Mouse (Mus musculus) liver, adult 2 months (tissue): ENCODE data around the gene Dpm3. TPM values are rescaled to one million over a fixed set of nuclear protein-coding genes. Genes with fewer than 3 reads are reported as not detected.

Source experiments
- DNase-seq: peaks from one replicate; pipeline ENCODE4 v3.0.0-alpha.2; 2011; ENCODE audit warnings: low read depth, low spot score; ENCODE audit errors: extremely low read depth
- H3K27ac ChIP-seq: fragments of 200-500 bp; replicated peaks from 2 replicates; pipeline ENCODE4 v1.5.1; 2012; ENCODE audit warnings: low read depth, mild to moderate bottlenecking, control low read depth, inconsistent platforms, low read length; ENCODE audit not compliant: insufficient read depth
- H3K27me3 ChIP-seq: fragments of 200-500 bp; 2 replicates; pipeline ENCODE4 v1.6.1; 2012; ENCODE audit warnings: mild to moderate bottlenecking, moderate library complexity, low read length, inconsistent platforms; ENCODE audit not compliant: control insufficient read depth, insufficient read depth
- H3K36me3 ChIP-seq: fragments of 200-500 bp; 2 replicates; pipeline ENCODE4 v1.6.1; 2012; ENCODE audit warnings: low read length, inconsistent platforms; ENCODE audit not compliant: control insufficient read depth, insufficient read depth
- H3K4me1 ChIP-seq: fragments of 200-500 bp; 2 replicates; pipeline ENCODE4 v1.6.1; 2011; ENCODE audit warnings: low read length; ENCODE audit not compliant: control insufficient read depth, insufficient read depth
- H3K4me3 ChIP-seq: fragments of 200-500 bp; 2 replicates; pipeline ENCODE4 v1.5.1; 2011; ENCODE audit warnings: low read depth, mild to moderate bottlenecking, control low read depth, low read length, moderate library complexity; ENCODE audit not compliant: insufficient read depth
- H3K79me2 ChIP-seq: fragments of 200-500 bp; 2 replicates; pipeline ENCODE4 v1.6.1; 2012; ENCODE audit warnings: inconsistent platforms, mild to moderate bottlenecking, low read length, moderate library complexity; ENCODE audit not compliant: control insufficient read depth, insufficient read depth
- H3K9ac ChIP-seq: fragments of 200-500 bp; 2 replicates; pipeline ENCODE4 v1.6.1; 2012; ENCODE audit warnings: low read depth, mild to moderate bottlenecking, control low read depth, inconsistent platforms, low read length
- CTCF ChIP-seq: fragments of 200-500 bp; IDR thresholded peaks from 2 replicates; pipeline ENCODE4 v1.5.1; 2011; ENCODE audit warnings: low read depth, low read length, control low read depth
- POLR2A ChIP-seq: fragments of 200-500 bp; IDR thresholded peaks from 2 replicates; pipeline ENCODE4 v1.6.1; 2011; ENCODE audit warnings: low read length, control low read depth; ENCODE audit not compliant: insufficient read depth; ENCODE audit errors: extremely low read depth
- WGBS: fragments of 180-500 bp; shearing (Covaris S2); methylation state at CpG from one replicate; pipeline ENCODE4 v1.1.7; 2018; 5-methylcytosine and 5-hydroxymethylcytosine counted together
- polyA plus RNA-seq: library from polyadenylated mRNA; depleted of rRNA; stranded (reverse); fragments of >200 nt; gene quantifications from 2 replicates; pipeline ENCODE4 v1.2.3, GENCODE M21; 2012
- total RNA-seq: library from RNA; depleted of rRNA; stranded (reverse); fragments of >200 nt; gene quantifications from 2 replicates; pipeline ENCODE4 v1.2.3, GENCODE M21; 2014

The Dpm3 gene
- total and polyA plus RNA-seq, 2 experiments: 102 to 245 TPM

DNA sequence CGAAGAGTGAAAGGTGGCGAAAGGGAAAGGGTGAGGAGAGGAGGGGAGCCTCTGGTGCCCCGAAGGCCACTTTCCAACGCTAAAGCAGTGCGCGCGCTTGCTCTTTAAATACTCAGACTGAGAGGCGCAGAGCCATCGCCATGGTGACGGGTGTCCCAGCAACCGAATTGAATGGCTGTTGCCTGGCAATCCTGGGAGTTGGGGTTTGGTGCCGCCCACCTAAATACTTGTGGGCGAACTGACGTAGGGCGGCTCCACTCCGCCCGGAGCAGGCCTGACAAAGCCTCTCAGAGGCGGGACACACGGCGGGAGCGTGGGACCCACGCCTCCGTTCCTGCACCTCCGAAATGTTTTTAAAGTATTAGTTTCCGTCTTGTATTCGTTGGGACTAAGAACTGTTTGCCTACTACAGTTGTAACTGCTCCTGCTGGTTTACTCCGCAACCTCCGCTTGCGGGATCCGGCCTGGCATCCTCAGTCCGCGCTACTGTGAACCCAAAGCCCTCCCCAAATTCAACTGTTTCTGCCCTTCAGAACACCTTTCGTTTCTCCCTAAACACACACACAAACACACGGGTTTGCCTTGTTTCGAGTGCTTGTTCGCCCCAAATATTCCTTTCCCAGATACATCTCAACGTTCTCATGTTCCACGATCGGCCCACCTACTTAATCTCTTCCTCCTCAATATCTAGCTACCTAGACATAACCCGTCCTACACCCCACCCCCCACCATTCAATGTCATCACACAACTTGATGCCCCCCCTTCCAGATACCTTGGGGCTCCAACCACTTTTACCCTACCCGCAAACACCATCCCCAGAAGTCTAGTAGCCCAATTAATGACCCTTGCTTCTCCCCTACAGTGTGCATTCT, 31.6 kb upstream of the Dpm3 start:
- WGBS: 17% methylated on average over 41 of the region's 41 CpGs
- no peaks in the 10 kb centered on the region for H3K36me3 ChIP-seq
- H3K4me1 ChIP-seq: peaks cover 3% of the 10 kb centered on the region; the same call in 1 of the 2 replicates
- no peak for DNase-seq
- peak overlapping the region; percentile 34; the same call in 1 of the 2 replicates for H3K4me3 ChIP-seq
- H3K27me3 ChIP-seq: 0 out of 2 replicates have a peak, but pooled peaks cover 2% of the 10 kb centered on the region
- TF ChIP-seq CTCF: no peak
- TF ChIP-seq POLR2A: no peak
- no peak overlapping the region; the same call in 1 of the 2 replicates for H3K9ac ChIP-seq
- H3K27ac ChIP-seq: no peak overlapping the region
- H3K79me2 ChIP-seq: no peaks in the 10 kb centered on the region

DNA sequence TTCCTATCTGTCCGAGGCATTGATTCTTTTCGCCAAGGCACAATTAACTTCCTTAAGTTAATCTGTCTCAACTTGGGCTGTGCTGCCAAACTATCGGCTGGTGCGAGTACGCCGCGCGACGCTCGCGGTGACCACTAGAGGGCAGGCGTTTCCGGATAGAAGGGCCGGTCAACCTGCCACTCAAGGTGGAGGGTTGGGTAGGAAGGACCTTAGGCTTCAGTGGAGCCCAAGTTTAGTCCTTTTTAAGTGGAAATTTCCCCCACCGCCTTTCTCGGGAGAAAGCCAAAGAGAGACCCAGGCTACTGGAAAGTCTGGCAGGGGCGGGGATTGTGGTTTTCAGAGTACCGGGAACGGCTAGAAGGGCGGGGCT, 31.0 kb upstream of the Dpm3 start:
- H3K9ac ChIP-seq: peak overlapping the region; percentile 64
- no peaks in the 10 kb centered on the region for H3K79me2 ChIP-seq
- under 1% methylated on average over 20 of the region's 20 CpGs for WGBS
- peak overlapping the region; percentile 41; the same call in 1 of the 2 replicates for H3K27ac ChIP-seq
- H3K36me3 ChIP-seq: no peaks in the 10 kb centered on the region
- TF ChIP-seq POLR2A: no peak
- peak; percentile 93 for TF ChIP-seq CTCF
- peak overlapping the region; percentile 53 for H3K4me3 ChIP-seq
- DNase-seq: peak; percentile 55
- 0 out of 2 replicates have a peak, but pooled peaks cover 2% of the 10 kb centered on the region for H3K27me3 ChIP-seq
- peaks cover 3% of the 10 kb centered on the region; the same call in 1 of the 2 replicates for H3K4me1 ChIP-seq

DNA sequence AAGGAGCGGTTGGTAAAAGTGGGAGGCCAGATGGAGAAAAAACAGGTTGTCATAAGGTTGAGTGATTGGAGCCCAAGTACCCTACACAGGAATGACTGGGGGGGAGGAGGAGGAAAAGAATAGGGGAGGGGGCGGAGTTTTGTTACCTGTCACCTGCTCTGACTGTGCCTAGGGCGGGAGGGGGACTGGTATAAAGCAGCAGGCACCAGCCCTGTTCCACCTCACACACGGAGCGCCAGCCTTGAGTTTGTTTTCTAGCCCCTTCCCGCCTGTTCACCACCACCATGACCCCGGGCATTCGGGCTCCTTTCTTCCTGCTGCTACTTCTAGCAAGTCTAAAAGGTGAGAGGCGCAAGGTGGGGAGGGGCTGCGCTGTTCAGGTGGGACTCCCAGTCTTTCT, 30.3 kb upstream of the Dpm3 start, which contains the start of gene Muc1:
Gene Muc1 (plus strand): TSS at position 222 of the 400 bp plus-strand sequence.
- 53% methylated on average over 10 of the region's 10 CpGs for WGBS
- peak within 1 kb of the TSS; percentile 64 for H3K9ac ChIP-seq
- H3K79me2 ChIP-seq: no peaks in the 10 kb centered on the region
- no peak for DNase-seq
- peak within 1 kb of the TSS; percentile 41; the same call in 1 of the 2 replicates for H3K27ac ChIP-seq
- H3K27me3 ChIP-seq: 0 out of 2 replicates have a peak, but pooled peaks cover 2% of the 10 kb centered on the region
- peak within 1 kb of the TSS; percentile 53 for H3K4me3 ChIP-seq
- TF ChIP-seq POLR2A: no peak
- no peak for TF ChIP-seq CTCF
- H3K4me1 ChIP-seq: peaks cover 3% of the 10 kb centered on the region; the same call in 1 of the 2 replicates
- H3K36me3 ChIP-seq: no peaks in the 10 kb centered on the region

DNA sequence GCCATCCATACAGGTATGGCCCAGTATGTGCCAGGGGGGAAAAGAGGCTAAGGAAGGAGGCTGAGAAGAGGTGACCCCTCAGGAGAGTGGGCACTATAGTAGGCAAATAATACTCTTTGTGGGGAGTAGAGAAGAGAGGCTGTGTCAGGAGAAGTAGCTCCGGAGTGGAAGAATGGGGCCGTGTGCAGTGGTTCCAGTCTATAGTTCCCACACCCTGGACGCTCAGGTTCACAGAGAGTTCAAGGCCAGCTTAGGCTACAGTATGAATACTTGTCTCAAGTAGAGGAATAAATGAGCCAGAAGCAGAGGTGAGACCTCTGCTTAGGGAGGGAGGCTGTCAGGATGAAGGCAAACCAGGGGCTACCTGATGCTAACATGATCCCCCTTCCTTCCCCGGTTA, 29.9 kb upstream of the Dpm3 start:
- peaks cover 3% of the 10 kb centered on the region; the same call in 1 of the 2 replicates for H3K4me1 ChIP-seq
- H3K4me3 ChIP-seq: no peak overlapping the region
- 0 out of 2 replicates have a peak, but pooled peaks cover 2% of the 10 kb centered on the region for H3K27me3 ChIP-seq
- no peak overlapping the region for H3K9ac ChIP-seq
- TF ChIP-seq POLR2A (no peak), CTCF (no peak)
- H3K27ac ChIP-seq: no peak overlapping the region
- 83% methylated on average over 4 of the region's 4 CpGs for WGBS
- DNase-seq: no peak
- H3K79me2 ChIP-seq: no peaks in the 10 kb centered on the region
- H3K36me3 ChIP-seq: no peaks in the 10 kb centered on the region

- Histone ChIP-seq H3K79me2 (no peaks in the 10 kb centered on the region), H3K36me3 (no peaks in the 10 kb centered on the region), H3K27ac (no peak overlapping the region), H3K27me3 (0 out of 2 replicates have a peak, but pooled peaks cover 2% of the 10 kb centered on the region), H3K4me3 (no peak overlapping the region), H3K9ac (no peak overlapping the region), H3K4me1 (peaks cover 3% of the 10 kb centered on the region; the same call in 1 of the 2 replicates)
- WGBS: 84% methylated on average over 2 of the region's 2 CpGs
- TF ChIP-seq CTCF (no peak), POLR2A (no peak)
- DNase-seq: no peak
Observed at GRCm38 (mm10) chr3:89230561-89230960, 28.6 kb upstream of the Dpm3 start.

GRCm38 (mm10) chr3:89231345-89231744, 27.8 kb upstream of the Dpm3 start:
- H3K4me1 ChIP-seq: peaks cover 3% of the 10 kb centered on the region; the same call in 1 of the 2 replicates
- no peak for DNase-seq
- 0 out of 2 replicates have a peak, but pooled peaks cover 2% of the 10 kb centered on the region for H3K27me3 ChIP-seq
- H3K9ac ChIP-seq: no peak overlapping the region
- TF ChIP-seq CTCF (no peak), POLR2A (no peak)
- no peak overlapping the region for H3K27ac ChIP-seq
- 67% methylated on average over 7 of the region's 7 CpGs for WGBS
- no peaks in the 10 kb centered on the region for H3K36me3 ChIP-seq
- H3K79me2 ChIP-seq: no peaks in the 10 kb centered on the region
- no peak overlapping the region for H3K4me3 ChIP-seq
